Mouse (Mus musculus): ENCODE results near the gene Plekhg1. TPM values are rescaled to one million over a fixed set of nuclear protein-coding genes. Genes with fewer than 3 reads are reported as not detected.

Plekhg1 gene
- total and polyA plus RNA-seq, 2 experiments from 2014 or later = 4.1 to 14.3 TPM

GRCm38 (mm10) chr10:3793825-3794224 lies 53.7 kb downstream of the Plekhg1 start:
- DNase-seq (ENCODE audit: low spot score) (no peak), ATAC-seq (ENCODE audit: insufficient read depth, low read depth) (no peak)
- H3K4me3 ChIP-seq (ENCODE audit: low read depth, low read length) = no peak overlapping the region
- H3K4me1 ChIP-seq (ENCODE audit: control insufficient read depth, insufficient read depth) = 0 out of 2 replicates have a peak, but pooled peaks cover 3% of the 10 kb centered on the region
- no peaks in the 10 kb centered on the region for H3K27me3 ChIP-seq (ENCODE audit: control insufficient read depth, insufficient read depth, low read length)
- H3K4me2 ChIP-seq (ENCODE audit: low read depth, low read length) = no peak overlapping the region
- 0 out of 2 replicates have a peak, but pooled peaks cover 3% of the 10 kb centered on the region for H3K36me3 ChIP-seq (replicated peaks; ENCODE audit: control insufficient read depth, insufficient read depth, low read length)
- 60% methylated on average over 3 of the region's 3 CpGs for WGBS
- no peaks in the 10 kb centered on the region for H3K9me3 ChIP-seq (replicated peaks; ENCODE audit: control insufficient read depth, low read length)
- TF ChIP-seq CTCF (IDR thresholded peaks at IDR 0.05; ENCODE audit: low read depth) = no peak
- no peak for TF ChIP-seq EP300 (IDR thresholded peaks at IDR 0.05; ENCODE audit: low read depth)
- no peak overlapping the region for H3K27ac ChIP-seq (ENCODE audit: low read depth)
- no peak overlapping the region for H3K9ac ChIP-seq (replicated peaks; ENCODE audit: low read depth, low read length)

- TF ChIP-seq EP300 (IDR thresholded peaks at IDR 0.05; ENCODE audit: low read depth) = no peak
- no peak for TF ChIP-seq CTCF (IDR thresholded peaks at IDR 0.05; ENCODE audit: low read depth)
- no peak overlapping the region for H3K9ac ChIP-seq (replicated peaks; ENCODE audit: low read depth, low read length)
- ATAC-seq (ENCODE audit: insufficient read depth, low read depth) (no peak), DNase-seq (ENCODE audit: low spot score) (peak; percentile 16)
- no peak overlapping the region for H3K27ac ChIP-seq (ENCODE audit: low read depth)
- H3K36me3 ChIP-seq (replicated peaks; ENCODE audit: control insufficient read depth, insufficient read depth, low read length) = 0 out of 2 replicates have a peak, but pooled peaks cover 3% of the 10 kb centered on the region
- no peaks in the 10 kb centered on the region for H3K27me3 ChIP-seq (ENCODE audit: control insufficient read depth, insufficient read depth, low read length)
- no peak overlapping the region for H3K4me3 ChIP-seq (ENCODE audit: low read depth, low read length)
- H3K4me1 ChIP-seq (ENCODE audit: control insufficient read depth, insufficient read depth) = no peaks in the 10 kb centered on the region; the same call in 1 of the 2 replicates
- no peak overlapping the region for H3K4me2 ChIP-seq (ENCODE audit: low read depth, low read length)
- no peaks in the 10 kb centered on the region for H3K9me3 ChIP-seq (replicated peaks; ENCODE audit: control insufficient read depth, low read length)
Measured at GRCm38 (mm10) chr10:3799455-3799854, 59.3 kb downstream of the Plekhg1 start.

- no peak for ATAC-seq (ENCODE audit: insufficient read depth, low read depth)
- H3K36me3 ChIP-seq (replicated peaks; ENCODE audit: control insufficient read depth, insufficient read depth, low read length) = 0 out of 2 replicates have a peak, but pooled peaks cover 3% of the 10 kb centered on the region
- 77% methylated on average over 6 of the region's 6 CpGs for WGBS
- TF ChIP-seq CTCF (IDR thresholded peaks at IDR 0.05; ENCODE audit: low read depth) (0 out of 2 replicates have a peak, but pooled peaks have one; percentile 5), EP300 (IDR thresholded peaks at IDR 0.05; ENCODE audit: low read depth) (no peak)
- no peaks in the 10 kb centered on the region for H3K9me3 ChIP-seq (replicated peaks; ENCODE audit: control insufficient read depth, low read length)
- H3K9ac ChIP-seq (replicated peaks; ENCODE audit: low read depth, low read length) = no peak overlapping the region
- DNase-seq (ENCODE audit: low spot score) = no peak
- H3K27ac ChIP-seq (ENCODE audit: low read depth) = no peak overlapping the region
- no peaks in the 10 kb centered on the region; the same call in 1 of the 2 replicates for H3K4me1 ChIP-seq (ENCODE audit: control insufficient read depth, insufficient read depth)
- no peak overlapping the region for H3K4me2 ChIP-seq (ENCODE audit: low read depth, low read length)
- no peaks in the 10 kb centered on the region for H3K27me3 ChIP-seq (ENCODE audit: control insufficient read depth, insufficient read depth, low read length)
- H3K4me3 ChIP-seq (ENCODE audit: low read depth, low read length) = no peak overlapping the region
Measured at GRCm38 (mm10) chr10:3801254-3801653, 61.1 kb downstream of the Plekhg1 start.

DNA sequence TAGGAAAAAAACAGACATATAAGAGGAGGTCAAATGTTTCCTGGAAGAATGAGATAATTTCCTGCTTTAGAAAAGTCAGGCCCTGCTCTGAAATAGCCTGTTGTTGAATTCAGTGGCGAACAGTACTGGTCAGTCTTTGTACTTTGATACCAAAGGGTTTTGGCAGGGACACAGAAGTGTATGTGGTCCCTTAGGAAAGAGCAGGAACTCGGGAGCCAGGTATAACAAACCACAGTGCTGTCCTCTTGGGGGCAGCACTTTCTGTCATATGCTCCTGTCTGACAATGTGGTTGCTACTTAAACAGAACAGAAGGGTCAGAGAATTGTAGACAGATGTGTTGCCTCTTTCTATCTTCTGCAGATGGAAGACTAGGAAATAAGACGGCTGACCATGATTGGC lies 65.2 kb downstream of the Plekhg1 start:
- WGBS = 23% methylated on average over 3 of the region's 3 CpGs
- H3K4me3 ChIP-seq (ENCODE audit: low read depth, low read length) = no peak overlapping the region
- H3K9me3 ChIP-seq (replicated peaks; ENCODE audit: control insufficient read depth, low read length) = no peaks in the 10 kb centered on the region

DNA sequence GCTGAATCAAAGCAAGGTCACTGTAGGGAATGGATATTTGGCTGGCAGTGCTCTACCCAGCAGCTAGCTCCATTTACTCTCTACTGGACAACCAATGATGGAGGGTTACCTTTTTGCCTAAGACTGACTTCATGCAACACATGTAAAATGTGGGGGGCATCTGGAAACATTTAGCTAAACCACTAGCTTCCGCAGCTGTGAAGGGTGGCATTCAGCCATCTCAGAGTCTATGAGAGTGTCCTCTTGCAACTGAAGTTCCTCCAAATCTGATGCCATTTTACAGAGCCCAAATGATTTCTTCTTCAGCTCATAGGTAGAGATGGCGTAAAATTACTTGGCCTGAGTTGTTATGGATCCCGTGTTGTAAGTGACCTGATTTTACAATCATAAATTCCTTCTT lies 67.8 kb downstream of the Plekhg1 start:
- no peak for ATAC-seq (ENCODE audit: insufficient read depth, low read depth)
- H3K4me2 ChIP-seq (ENCODE audit: low read depth, low read length) = no peak overlapping the region
- DNase-seq (ENCODE audit: low spot score) = no peak
- H3K9me3 ChIP-seq (replicated peaks; ENCODE audit: control insufficient read depth, low read length) = 0 out of 2 replicates have a peak, but pooled peaks cover 3% of the 10 kb centered on the region
- H3K36me3 ChIP-seq (replicated peaks; ENCODE audit: control insufficient read depth, insufficient read depth, low read length) = no peaks in the 10 kb centered on the region
- H3K27ac ChIP-seq (ENCODE audit: low read depth) = no peak overlapping the region
- H3K9ac ChIP-seq (replicated peaks; ENCODE audit: low read depth, low read length) = no peak overlapping the region
- H3K4me1 ChIP-seq (ENCODE audit: control insufficient read depth, insufficient read depth) = peaks cover 15% of the 10 kb centered on the region
- H3K27me3 ChIP-seq (ENCODE audit: control insufficient read depth, insufficient read depth, low read length) = no peaks in the 10 kb centered on the region
- H3K4me3 ChIP-seq (ENCODE audit: low read depth, low read length) = no peak overlapping the region
- no peak for TF ChIP-seq CTCF (IDR thresholded peaks at IDR 0.05; ENCODE audit: low read depth)
- TF ChIP-seq EP300 (IDR thresholded peaks at IDR 0.05; ENCODE audit: low read depth) = no peak
- 96% methylated on average over 3 of the region's 3 CpGs for WGBS

More for the DNA sequence above, 65.2 kb downstream of the Plekhg1 start:
- TF ChIP-seq CTCF (IDR thresholded peaks at IDR 0.05; ENCODE audit: low read depth) (peak; percentile 51), EP300 (IDR thresholded peaks at IDR 0.05; ENCODE audit: low read depth) (no peak)
- 0 out of 2 replicates have a peak overlapping the region, but pooled peaks have one; percentile 38 for H3K27ac ChIP-seq (ENCODE audit: low read depth)
- H3K36me3 ChIP-seq (replicated peaks; ENCODE audit: control insufficient read depth, insufficient read depth, low read length) = no peaks in the 10 kb centered on the region
- no peak overlapping the region for H3K4me2 ChIP-seq (ENCODE audit: low read depth, low read length)
- peaks cover 7% of the 10 kb centered on the region; the same call in 1 of the 2 replicates for H3K4me1 ChIP-seq (ENCODE audit: control insufficient read depth, insufficient read depth)
- H3K27me3 ChIP-seq (ENCODE audit: control insufficient read depth, insufficient read depth, low read length) = no peaks in the 10 kb centered on the region
- H3K9ac ChIP-seq (replicated peaks; ENCODE audit: low read depth, low read length) = no peak overlapping the region
- ATAC-seq (ENCODE audit: insufficient read depth, low read depth) = peak; percentile 63; the same call in 1 of the 2 replicates
- peak; percentile 51 for DNase-seq (ENCODE audit: low spot score)
